Mouse (Mus musculus) urinary bladder, adult 2 months (tissue): ENCODE results near the gene Zscan29. TPM values are rescaled to one million over a fixed set of nuclear protein-coding genes. Genes with fewer than 3 reads are reported as not detected.

Experiments used
- DNase-seq: peaks from one replicate; pipeline ENCODE4 v3.0.0; 2022; ENCODE audit warnings: low spot score
- polyA plus RNA-seq: library from polyadenylated mRNA; depleted of rRNA; stranded (reverse); fragments of >200 nt; gene quantifications from 2 replicates; pipeline ENCODE4 v1.2.3, GENCODE M21; 2012; rRNA removed

The Zscan29 gene
- polyA plus RNA-seq = 6.6 and 9.4 TPM in 2 replicates

DNA sequence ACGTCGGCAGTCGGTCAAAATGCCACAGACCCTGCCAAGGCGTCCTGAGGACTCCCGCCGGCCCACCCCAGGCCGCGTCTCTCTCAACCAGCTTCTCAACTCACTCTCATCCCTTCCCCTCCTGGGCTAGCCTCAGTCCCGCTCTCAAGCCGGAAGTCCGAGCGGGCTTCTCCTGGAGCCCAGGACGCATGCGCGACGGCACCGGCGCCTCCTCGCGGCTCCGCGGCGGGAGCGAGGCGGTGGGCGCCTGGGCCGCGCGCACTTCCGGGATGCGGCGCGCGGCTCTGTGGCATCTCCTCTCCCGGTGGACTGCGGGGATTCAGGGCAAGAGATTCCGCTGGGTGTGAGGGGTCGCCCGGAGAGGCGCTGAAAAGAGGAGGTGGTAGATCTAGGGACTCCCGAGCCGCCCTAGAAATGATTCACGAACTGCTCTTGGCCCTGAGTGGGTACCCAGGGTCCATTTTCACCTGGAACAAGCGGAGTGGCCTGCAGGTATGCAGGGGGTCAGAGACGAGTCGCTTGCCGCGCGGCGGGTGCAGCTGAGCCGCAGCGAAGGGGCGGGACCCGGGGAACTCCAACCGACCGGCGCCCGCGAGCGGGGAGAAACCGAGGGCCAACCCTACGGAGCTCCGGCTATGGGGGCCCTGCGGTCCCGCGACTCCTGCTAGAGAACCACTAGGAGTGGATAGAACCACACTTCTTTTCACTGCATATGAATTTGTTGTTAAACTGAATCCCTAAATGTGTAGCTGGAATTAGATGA lies at the start of gene Zscan29:
Gene Zscan29, minus strand, starts transcription at position 146 of the 763 bp plus-strand sequence.
- peak; percentile 83 for DNase-seq

DNA sequence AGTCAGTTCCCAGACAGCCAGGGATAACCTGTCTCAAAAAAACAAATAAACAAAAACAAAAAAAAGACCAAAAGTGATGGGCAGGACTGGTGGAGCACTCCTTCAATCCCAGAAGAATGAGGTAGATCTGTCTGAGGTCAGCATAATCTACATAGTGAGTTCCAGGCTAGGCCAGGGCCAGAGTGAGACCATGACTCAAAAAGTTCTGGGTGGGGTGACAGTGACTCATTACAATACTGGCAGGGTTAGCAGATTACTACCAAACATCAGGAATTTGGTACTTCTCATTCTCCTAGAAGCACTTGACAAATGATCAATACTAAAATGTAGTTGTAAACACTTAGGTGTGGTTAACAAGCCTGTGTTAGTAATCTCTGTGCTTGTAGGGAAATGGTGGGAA lies 49.1 kb upstream of the Zscan29 start:
- no peak for DNase-seq

GRCm38 (mm10) chr2:121219177-121219576 lies 48.3 kb upstream of the Zscan29 start:
- DNase-seq = no peak

DNA sequence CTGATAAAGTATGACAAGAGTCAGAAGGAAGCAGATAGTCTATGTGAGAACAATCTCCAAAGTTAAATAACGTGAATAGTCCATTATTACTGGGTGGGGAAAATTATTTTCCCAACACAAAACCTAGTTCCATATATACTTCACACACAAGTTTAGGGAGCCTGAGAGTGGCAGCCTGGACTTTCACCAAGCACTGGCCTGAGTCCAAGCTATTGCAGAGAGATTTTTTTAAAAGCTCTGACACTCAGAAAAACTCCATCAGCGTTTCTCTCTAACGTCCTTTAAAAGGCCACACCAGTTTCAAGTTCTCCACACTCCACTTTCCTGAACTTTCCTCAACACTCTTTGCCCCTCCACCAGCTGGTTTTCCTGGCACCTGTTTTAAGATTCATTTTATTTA lies 43.6 kb upstream of the Zscan29 start:
- DNase-seq = no peak

- DNase-seq = no peak
These were observed 35.6 kb upstream of the Zscan29 start for GRCm38 (mm10) chr2:121206541-121206940.

DNA sequence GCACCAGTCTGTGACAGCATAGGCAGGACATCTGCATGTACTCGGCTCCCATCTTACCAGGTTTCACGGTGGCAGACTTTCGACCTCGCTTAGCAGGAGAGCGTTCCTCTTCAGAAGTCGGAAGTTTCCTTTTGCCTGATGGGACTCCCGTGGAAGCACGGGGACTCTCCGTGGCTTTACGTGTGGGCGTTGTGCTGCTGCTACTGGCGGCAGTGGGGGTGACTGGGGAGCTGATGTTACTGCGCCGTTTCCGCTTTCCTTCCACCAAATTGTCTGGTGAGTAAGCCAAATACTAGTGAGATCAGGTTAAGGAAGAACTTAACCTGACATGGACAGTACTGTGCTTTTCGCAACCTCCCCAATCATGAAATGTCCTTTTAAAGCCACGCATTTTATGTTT lies 33.4 kb upstream of the Zscan29 start:
- no peak for DNase-seq

DNA sequence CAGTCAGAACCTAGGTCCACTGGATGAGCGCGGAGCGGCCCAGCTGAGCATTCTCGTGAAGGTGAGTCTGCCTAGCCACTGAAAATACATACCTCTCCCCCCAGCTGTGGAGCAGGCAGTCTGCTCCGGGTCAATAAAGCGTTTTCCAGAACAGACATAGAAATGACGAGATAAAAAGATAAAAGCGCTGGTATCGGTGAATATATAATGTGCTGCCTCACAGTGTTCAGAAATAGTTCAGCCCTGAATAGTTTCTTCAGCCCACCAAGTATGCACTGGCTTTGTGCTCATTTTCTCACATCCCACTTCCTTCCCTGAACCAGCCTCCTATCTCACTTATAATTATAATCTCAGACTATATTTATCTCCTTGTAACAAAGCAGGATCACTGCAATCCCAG lies 24.5 kb upstream of the Zscan29 start:
- no peak for DNase-seq

GRCm38 (mm10) chr2:121188530-121188929 lies 17.6 kb upstream of the Zscan29 start:
- no peak for DNase-seq

DNA sequence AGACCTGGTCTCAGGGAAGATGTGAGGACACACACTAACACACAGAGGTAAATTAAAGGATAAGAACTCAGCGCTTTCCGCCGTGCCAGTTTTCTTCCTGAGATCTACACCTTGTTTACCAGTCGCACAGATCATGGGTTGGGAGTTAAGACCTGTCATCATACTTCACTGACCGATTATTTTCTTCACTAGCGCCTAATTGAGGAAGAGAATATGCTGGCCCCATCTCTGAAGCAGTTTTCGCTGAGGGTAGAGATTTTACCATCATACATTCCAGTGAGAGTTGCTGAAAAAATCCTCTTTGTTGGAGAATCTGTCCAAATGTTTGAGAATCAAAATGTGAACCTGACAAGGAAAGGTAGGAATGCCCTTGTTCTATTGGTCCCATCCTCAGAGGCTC lies 13.2 kb upstream of the Zscan29 start:
- no peak for DNase-seq

DNA sequence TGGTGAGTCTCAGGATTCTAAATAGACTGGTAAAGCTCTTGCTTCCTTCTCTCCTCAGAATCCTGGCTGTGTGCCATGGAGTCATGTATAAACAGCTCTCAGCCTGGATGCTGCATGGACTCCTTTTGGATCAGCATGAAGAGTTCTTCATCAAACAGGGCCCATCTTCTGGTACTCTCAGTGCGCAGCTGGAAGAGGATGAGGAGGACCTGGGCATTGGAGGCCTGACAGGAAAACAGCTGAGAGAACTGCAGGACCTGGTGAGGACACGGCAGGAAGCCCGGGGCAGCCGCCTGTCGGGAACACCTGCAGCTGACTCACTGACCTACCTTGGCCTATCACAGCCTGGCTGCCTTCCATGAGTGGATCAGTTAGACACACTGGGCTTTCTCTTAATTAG lies 12.5 kb upstream of the Zscan29 start:
- no peak for DNase-seq

DNA sequence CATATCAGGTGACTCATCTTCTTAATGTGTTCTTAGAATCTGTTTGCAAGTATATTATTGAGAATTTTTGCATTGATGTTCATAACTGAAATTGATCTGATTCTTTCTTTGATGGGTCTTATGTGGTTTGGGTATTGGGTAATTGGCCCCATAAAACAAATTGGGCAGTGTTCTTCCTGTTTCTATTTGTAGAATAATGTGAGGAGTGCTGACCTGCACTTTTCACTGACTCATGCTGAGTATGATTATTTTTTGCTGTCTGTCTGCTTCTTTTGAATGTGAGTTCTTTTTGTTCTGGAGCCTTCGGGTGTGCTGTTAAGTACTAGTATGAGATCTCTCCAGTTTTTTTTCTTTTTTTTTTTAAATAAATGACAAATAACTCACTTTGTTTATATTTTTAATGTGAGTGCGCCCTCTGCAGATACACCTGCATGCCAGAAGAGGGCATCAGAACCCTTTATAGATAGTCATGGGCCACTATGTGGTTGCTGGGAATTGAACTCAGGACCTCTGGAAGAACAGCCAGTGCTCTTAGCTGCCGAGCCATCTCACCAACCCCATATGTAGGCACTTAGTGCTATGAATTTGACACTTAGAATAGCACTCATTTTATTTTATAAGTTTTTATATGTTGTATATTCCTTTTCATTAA lies 8.0 kb upstream of the Zscan29 start:
- no peak for DNase-seq

- DNase-seq = no peak
These were observed 399 bp downstream of the Zscan29 start, which contains the start of gene Tubgcp4 for GRCm38 (mm10) chr2:121170481-121170971. TSS of gene Tubgcp4 (plus strand) at chr2:121170654.

DNA sequence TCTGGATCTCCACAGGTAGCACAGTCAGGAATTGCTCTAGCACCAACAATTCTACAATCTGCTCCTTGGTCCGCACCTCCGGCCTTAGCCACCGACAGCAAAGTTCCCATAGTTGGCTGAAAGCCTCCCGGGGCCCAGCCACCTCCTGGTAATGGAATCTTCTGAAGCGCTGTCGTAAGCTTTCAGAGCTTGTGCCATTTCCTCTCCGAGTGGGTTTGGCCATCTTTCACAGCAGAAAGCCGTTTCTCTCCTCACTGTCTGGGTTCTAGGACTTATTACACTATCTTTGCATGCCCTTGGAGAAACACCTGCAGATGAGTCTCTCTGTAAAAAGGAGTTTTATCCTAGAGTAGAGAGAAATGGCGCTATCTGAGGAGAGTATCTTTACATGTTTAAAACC lies 1.0 kb downstream of the Zscan29 start:
- no peak for DNase-seq

DNA sequence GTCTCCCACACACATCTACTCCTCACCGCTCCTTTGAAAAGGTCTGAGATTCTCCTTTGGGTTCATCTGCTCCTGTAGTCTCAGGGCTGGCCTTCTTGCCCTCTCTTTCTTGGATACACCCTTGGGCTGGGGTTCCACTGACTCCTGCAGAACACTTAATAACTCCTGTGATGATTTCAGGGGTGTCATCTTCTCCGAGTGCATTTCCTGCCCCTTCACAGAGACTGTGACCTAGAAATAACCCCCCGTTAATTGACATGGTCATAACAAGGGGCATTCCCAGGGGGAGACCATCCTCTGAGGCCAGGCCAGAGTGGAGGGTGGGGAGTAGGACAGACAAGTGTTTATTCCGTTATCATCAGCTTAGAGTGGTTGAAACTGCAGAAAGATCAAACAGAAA lies 1.8 kb downstream of the Zscan29 start:
- no peak for DNase-seq

DNA sequence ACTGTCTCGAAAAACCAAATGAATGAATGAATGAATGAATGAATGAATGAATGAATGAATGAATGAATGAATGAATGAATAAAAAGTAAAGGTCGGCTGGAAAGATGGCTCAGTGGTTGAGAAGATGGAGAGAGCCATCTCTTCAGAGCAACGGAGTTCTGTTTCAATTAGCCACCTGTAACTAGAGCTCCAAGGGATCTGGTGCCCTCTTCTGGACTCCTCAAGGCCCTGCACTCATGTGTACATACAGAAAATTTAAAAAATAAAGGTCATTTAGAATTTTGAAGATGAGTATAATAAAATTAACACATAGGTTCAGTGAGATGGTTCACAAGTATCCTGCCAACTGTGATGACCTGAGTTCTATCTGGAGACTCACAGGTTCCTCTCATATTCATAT lies 17.8 kb downstream of the Zscan29 start:
- no peak for DNase-seq

- no peak for DNase-seq
These were observed 21.2 kb downstream of the Zscan29 start for GRCm38 (mm10) chr2:121149679-121150078.

DNA sequence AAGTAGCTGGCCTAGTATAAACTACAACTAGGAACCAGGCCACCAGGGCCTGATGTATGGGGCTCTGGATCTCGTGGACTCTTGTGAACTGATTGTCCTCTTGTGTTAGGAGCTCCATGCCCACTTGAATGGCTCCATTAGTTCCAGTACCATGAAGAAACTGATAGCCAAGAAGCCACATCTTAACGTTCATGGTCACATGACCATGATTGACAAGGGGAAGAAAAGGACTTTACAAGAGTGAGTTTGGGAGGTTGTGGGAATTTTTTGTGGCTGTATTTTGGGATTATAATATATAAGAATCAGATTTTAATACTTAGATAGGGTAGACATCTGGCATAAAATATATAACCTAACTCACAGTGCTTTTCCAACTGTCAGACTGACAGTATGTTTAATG lies 28.5 kb downstream of the Zscan29 start:
- DNase-seq = no peak

DNA sequence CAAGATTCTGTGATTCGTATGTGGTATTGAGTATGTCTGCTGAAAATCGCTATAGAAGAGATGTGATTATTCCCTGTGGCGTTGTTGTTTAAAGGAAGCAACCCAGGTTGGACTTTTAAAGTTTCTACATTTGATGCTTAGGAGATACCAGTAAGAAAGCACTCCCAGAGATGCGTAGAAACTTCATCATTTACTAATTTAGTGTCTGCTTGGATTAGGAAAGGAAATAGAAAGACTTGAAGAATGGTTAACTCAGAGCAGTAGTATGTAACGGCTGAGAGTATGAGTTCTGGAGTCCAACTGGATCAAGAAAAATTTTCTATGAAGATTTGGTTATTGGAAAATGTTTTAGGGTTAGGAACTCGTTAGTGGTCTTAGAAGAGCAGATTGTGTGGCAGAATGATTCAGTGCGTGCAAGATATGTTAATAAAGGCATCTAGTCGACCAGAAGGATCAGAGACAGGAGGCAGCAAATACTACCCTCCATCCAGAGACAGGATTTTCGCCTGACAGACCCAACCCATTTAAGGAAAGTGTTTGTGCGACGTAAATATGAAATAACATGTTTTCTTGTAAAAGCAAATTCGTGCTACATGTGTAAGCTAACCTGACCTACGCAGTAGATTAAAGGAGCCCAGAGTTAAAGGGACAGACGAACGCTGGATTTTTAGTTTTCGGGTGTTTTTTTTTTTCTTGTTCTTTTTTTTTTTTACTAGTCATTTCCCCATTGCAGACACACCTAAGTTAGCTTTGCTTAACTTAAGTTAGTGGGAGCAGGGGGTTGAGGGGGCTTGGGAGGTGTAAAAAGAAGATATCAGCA lies 29.5 kb downstream of the Zscan29 start:
- DNase-seq = no peak

- DNase-seq = peak; percentile 92
These were observed 30.7 kb downstream of the Zscan29 start, which contains the start of the genes Adal and Lcmt2 for GRCm38 (mm10) chr2:121140018-121140882. TSS of gene Adal (plus strand) at chr2:121140428. TSS of gene Lcmt2 (minus strand) at chr2:121140653.

DNA sequence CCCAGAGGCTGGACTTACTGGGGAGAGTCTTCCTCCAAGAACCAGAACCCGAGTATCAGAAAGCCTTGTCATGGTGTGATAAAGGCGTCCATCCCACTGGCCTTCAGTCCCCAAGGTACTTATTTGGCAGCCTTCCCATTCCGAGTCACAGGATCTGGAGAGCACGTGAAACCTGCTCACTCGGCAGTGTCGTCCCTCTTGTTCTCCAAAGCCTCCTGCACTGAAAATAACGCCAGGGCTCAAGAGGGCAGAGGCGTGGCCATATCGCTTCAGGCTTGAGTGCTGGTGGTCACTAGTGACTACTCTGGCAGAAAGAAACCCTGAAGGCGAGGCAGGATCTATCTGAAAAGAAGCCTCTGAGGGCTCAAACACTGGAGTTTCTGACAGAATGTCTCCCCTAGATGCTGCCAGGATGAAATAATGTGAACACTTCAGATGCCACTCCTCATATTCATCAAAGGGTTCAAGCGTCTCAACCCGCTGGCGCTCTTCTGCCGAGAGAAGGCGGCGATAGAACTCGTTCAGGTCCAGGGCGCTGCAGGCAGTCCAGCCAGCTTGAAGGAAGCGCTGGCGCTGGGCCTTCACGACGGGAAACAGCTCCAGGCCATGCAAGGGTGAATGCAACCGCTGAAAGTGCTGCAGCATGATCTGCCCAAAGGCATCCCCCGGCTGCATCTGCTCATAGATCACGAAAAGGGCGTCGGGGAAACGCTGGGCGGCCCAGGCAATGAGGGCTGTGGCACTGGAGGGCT lies 31.5 kb downstream of the Zscan29 start:
- no peak for DNase-seq
